Mouse (Mus musculus) forebrain, embryonic 11.5 days (tissue): Measurements from ENCODE around the gene Gm28635. TPM values are rescaled to one million over a fixed set of nuclear protein-coding genes. Genes with fewer than 3 reads are reported as not detected.

Source experiments
- polyA plus RNA-seq: library from polyadenylated mRNA; unstranded; fragments of >200 nt; fragmentation: Nextera tagmentation; extraction: Ambion mirVana; gene quantifications from 2 replicates; pipeline ENCODE4 v1.2.1, GENCODE M21; 2014

Gm28635 gene
- polyA plus RNA-seq, 1 experiment from 2014 or later, result not detected

Other genes with a start within 250 kb of the Gm28635 start
- 9.0 and 9.9 TPM in 2 replicates for gene Tfpi, start 201.3 kb downstream of the Gm28635 start, polyA plus RNA-seq
- gene Ctnnd1, start 27.3 kb downstream of the Gm28635 start, polyA plus RNA-seq, result 33.4 and 36.2 TPM in 2 replicates
- 0.36 and 0.77 TPM in 2 replicates for gene Btbd18, start 19.0 kb downstream of the Gm28635 start, polyA plus RNA-seq
- gene Selenoh, start 7.3 kb downstream of the Gm28635 start, polyA plus RNA-seq, result 494 and 502 TPM in 2 replicates
- gene Med19, start 361 bp upstream of the Gm28635 start, polyA plus RNA-seq, result 68.3 and 69.2 TPM in 2 replicates
- 177 and 184 TPM in 2 replicates for gene Tmx2, start 1.1 kb upstream of the Gm28635 start, polyA plus RNA-seq
- gene Zdhhc5, start 37.1 kb upstream of the Gm28635 start, polyA plus RNA-seq, result 27.7 and 28.4 TPM in 2 replicates
- gene Clp1, start 49.3 kb upstream of the Gm28635 start, polyA plus RNA-seq, result 44.5 and 45.1 TPM in 2 replicates
- 12.7 and 13.2 TPM in 2 replicates for gene Ypel4, start 56.0 kb upstream of the Gm28635 start, polyA plus RNA-seq
- 3.7 and 4.3 TPM in 2 replicates for gene Gm19426, start 65.6 kb upstream of the Gm28635 start, polyA plus RNA-seq
- gene Serping1, start 97.4 kb upstream of the Gm28635 start, polyA plus RNA-seq, result 30.4 and 35.7 TPM in 2 replicates
- 36.6 and 38.4 TPM in 2 replicates for gene Ube2l6, start 120.8 kb upstream of the Gm28635 start, polyA plus RNA-seq
- not detected in 2 replicates for gene Smtnl1, start 144.6 kb upstream of the Gm28635 start, polyA plus RNA-seq
- 43.0 and 43.4 TPM in 2 replicates for gene Timm10, start 149.0 kb upstream of the Gm28635 start, polyA plus RNA-seq
- 22.0 and 27.5 TPM in 2 replicates for gene Slc43a1, start 160.8 kb upstream of the Gm28635 start, polyA plus RNA-seq
- 5.2 and 6.5 TPM in 2 replicates for gene Rtn4rl2, start 208.7 kb upstream of the Gm28635 start, polyA plus RNA-seq